Mouse (Mus musculus) heart, embryonic 12.5 days (tissue): ENCODE results near the gene Eya4. TPM values are rescaled to one million over a fixed set of nuclear protein-coding genes. Genes with fewer than 3 reads are reported as not detected.

Experiments
- ATAC-seq: fragments of 200-750 bp; cut with Nextera tagmentation; 2 replicates; pipeline ENCODE4 v1.8.0; 2017; ENCODE audit warnings: moderate TSS enrichment, moderate library complexity; ENCODE audit not compliant: insufficient number of reproducible peaks, low FRiP score
- H3K27ac ChIP-seq: fragments of 300-500 bp; sonication (generic); 2 replicates; pipeline ENCODE4 v1.5.1; 2016; ENCODE audit warnings: mild to moderate bottlenecking, moderate library complexity; ENCODE audit not compliant: poor library complexity, severe bottlenecking
- H3K27me3 ChIP-seq: fragments of 300-500 bp; sonication (generic); replicated peaks from 2 replicates; pipeline ENCODE4 v1.6.1; 2016; ENCODE audit warnings: mild to moderate bottlenecking, moderate library complexity
- H3K36me3 ChIP-seq: fragments of 300-500 bp; sonication (generic); 2 replicates; pipeline ENCODE4 v1.6.1; 2016; ENCODE audit warnings: mild to moderate bottlenecking, moderate library complexity
- H3K4me1 ChIP-seq: fragments of 300-500 bp; sonication (generic); replicated peaks from 2 replicates; pipeline ENCODE4 v1.6.1; 2016; ENCODE audit warnings: mild to moderate bottlenecking
- H3K4me2 ChIP-seq: fragments of 300-500 bp; sonication (generic); 2 replicates; pipeline ENCODE4 v1.6.1; 2016; ENCODE audit warnings: mild to moderate bottlenecking, moderate library complexity
- H3K4me3 ChIP-seq: fragments of 300-500 bp; sonication (generic); 2 replicates; pipeline ENCODE4 v1.5.1; 2016; ENCODE audit warnings: mild to moderate bottlenecking
- H3K9ac ChIP-seq: fragments of 300-500 bp; sonication (generic); 2 replicates; pipeline ENCODE4 v1.6.1; 2016; ENCODE audit warnings: mild to moderate bottlenecking, moderate library complexity
- H3K9me3 ChIP-seq: fragments of 300-500 bp; sonication (generic); replicated peaks from 2 replicates; pipeline ENCODE4 v1.6.1; 2016; ENCODE audit warnings: mild to moderate bottlenecking, moderate library complexity
- WGBS: fragments of 180-500 bp; shearing (Covaris S2); methylation state at CpG from one replicate; pipeline ENCODE4 v1.1.7; 2016; 5-methylcytosine and 5-hydroxymethylcytosine counted together
- polyA plus RNA-seq: library from polyadenylated mRNA; unstranded; fragments of >200 nt; fragmentation: Nextera tagmentation; extraction: Ambion mirVana; gene quantifications from 2 replicates; pipeline ENCODE4 v1.2.1, GENCODE M21; 2016

Gene Eya4
- polyA plus RNA-seq, 1 experiment from 2014 or later: 0.97 TPM

GRCm38 (mm10) chr10:23230863-23231262 is 119.7 kb downstream of the Eya4 start:
- no peaks in the 10 kb centered on the region for H3K4me1 ChIP-seq
- WGBS: 75% methylated on average over 5 of the region's 5 CpGs

DNA sequence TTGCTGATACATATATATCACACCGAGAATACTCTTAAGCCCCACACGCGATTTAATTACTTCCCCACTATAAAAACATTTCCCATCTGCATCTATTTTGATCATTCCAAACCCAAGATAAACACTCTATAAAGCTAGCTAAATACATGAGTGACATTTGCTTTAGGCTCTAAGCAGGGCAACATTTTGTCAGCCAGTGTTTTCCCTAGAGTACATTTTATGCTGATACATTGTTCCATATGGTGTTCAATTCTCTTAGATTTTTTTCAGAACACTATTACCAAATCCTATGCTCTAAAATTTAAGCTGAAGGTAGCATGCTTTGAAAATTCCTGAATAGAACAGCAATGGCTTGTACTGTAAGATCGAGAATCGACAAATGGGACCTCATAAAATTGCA is 127.2 kb downstream of the Eya4 start:
- ATAC-seq: no peak
- H3K9ac ChIP-seq: no peak overlapping the region
- no peaks in the 10 kb centered on the region for H3K27me3 ChIP-seq
- WGBS: 88% methylated on average over 5 of the region's 5 CpGs
- H3K27ac ChIP-seq: no peak overlapping the region
- H3K4me1 ChIP-seq: no peaks in the 10 kb centered on the region
- H3K9me3 ChIP-seq: no peaks in the 10 kb centered on the region
- H3K36me3 ChIP-seq: no peaks in the 10 kb centered on the region
- no peak overlapping the region for H3K4me2 ChIP-seq
- H3K4me3 ChIP-seq: no peak overlapping the region

More at GRCm38 (mm10) chr10:23230863-23231262, 119.7 kb downstream of the Eya4 start:
- H3K9me3 ChIP-seq: no peaks in the 10 kb centered on the region
- ATAC-seq: no peak
- H3K4me3 ChIP-seq: no peak overlapping the region
- no peak overlapping the region for H3K4me2 ChIP-seq
- no peak overlapping the region for H3K27ac ChIP-seq
- no peaks in the 10 kb centered on the region for H3K27me3 ChIP-seq
- H3K36me3 ChIP-seq: no peaks in the 10 kb centered on the region
- H3K9ac ChIP-seq: no peak overlapping the region

DNA sequence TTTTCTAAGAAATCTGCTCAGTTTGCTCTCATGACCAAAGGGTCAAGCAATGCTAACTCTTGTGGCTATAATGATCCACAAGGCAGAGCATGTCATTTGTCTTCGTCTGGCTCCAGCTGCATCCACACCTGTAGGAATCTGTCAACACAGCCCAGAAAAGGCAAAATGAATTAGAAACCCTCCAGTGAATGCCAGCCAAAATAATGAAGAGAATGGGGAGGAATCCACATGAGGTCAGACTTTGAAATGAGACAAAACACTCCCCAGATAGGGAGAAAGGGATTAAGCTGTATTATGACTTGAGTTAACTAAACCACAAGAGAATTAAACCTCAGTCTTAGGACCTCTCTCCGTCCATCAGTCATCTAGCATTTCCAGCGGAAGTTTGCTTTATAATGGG is 130.2 kb downstream of the Eya4 start:
- Histone ChIP-seq H3K4me1 (no peaks in the 10 kb centered on the region), H3K27me3 (no peaks in the 10 kb centered on the region), H3K27ac (no peak overlapping the region), H3K4me3 (no peak overlapping the region), H3K9ac (no peak overlapping the region), H3K9me3 (no peaks in the 10 kb centered on the region), H3K36me3 (no peaks in the 10 kb centered on the region), H3K4me2 (no peak overlapping the region)
- no peak for ATAC-seq
- 68% methylated on average over 3 of the region's 3 CpGs for WGBS

DNA sequence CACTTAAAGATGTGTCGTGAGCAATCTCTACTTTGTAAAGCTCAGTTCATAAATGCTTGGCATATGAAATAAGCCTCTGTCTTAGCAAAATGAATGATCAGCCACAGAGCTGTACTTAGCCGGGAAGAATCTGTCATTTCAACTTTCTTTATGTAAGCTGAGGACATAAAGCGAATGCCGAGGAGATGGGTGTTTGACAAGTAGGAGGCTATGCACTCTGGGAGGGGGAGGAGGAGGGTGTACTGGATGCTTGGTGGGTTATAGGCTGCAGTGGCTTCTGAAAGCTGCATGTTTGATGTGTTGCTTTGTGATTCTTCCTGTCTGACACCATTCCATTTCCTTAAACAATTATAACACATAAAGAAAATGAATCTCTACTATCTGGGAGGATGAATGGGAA is 133.8 kb downstream of the Eya4 start:
- Histone ChIP-seq H3K36me3 (no peaks in the 10 kb centered on the region), H3K4me3 (no peak overlapping the region), H3K4me2 (no peak overlapping the region), H3K4me1 (no peaks in the 10 kb centered on the region), H3K9me3 (no peaks in the 10 kb centered on the region), H3K27me3 (no peaks in the 10 kb centered on the region), H3K9ac (no peak overlapping the region), H3K27ac (no peak overlapping the region)
- 68% methylated on average over 4 of the region's 4 CpGs for whole genome bisulfite sequencing
- ATAC-seq: no peak

- Histone ChIP-seq H3K4me1 (no peaks in the 10 kb centered on the region), H3K9ac (no peak overlapping the region), H3K27me3 (no peaks in the 10 kb centered on the region), H3K36me3 (no peaks in the 10 kb centered on the region), H3K9me3 (no peaks in the 10 kb centered on the region), H3K4me3 (no peak overlapping the region), H3K4me2 (no peak overlapping the region), H3K27ac (no peak overlapping the region)
- no peak for ATAC-seq
- WGBS: 80% methylated on average over 2 of the region's 2 CpGs
Observed at GRCm38 (mm10) chr10:23211381-23211780, 139.2 kb downstream of the Eya4 start.

DNA sequence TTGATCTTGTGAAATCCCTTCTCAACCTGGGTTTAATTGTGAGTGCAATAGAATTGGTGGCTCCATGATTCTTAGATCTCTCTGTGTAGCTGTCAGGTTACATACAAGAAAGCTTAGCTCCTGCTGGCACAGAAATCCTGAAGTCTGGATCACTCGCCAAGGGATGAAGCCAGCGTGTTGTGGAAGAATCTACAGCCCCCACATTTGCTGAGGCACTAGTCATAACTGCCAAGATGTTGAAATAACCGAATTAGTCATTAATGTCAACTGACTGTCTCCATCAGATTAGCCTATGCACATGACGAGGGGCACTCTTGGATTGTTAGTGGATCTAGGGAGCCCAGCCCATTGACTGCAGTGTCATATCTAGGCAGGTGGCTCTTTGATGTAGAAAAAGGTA is 146.7 kb downstream of the Eya4 start:
- no peak overlapping the region for H3K4me2 ChIP-seq
- H3K4me3 ChIP-seq: no peak overlapping the region
- ATAC-seq: no peak
- 68% methylated on average over 4 of the region's 4 CpGs for WGBS
- no peaks in the 10 kb centered on the region for H3K4me1 ChIP-seq
- H3K36me3 ChIP-seq: no peaks in the 10 kb centered on the region
- no peaks in the 10 kb centered on the region for H3K9me3 ChIP-seq
- no peaks in the 10 kb centered on the region for H3K27me3 ChIP-seq
- H3K27ac ChIP-seq: no peak overlapping the region
- no peak overlapping the region for H3K9ac ChIP-seq

DNA sequence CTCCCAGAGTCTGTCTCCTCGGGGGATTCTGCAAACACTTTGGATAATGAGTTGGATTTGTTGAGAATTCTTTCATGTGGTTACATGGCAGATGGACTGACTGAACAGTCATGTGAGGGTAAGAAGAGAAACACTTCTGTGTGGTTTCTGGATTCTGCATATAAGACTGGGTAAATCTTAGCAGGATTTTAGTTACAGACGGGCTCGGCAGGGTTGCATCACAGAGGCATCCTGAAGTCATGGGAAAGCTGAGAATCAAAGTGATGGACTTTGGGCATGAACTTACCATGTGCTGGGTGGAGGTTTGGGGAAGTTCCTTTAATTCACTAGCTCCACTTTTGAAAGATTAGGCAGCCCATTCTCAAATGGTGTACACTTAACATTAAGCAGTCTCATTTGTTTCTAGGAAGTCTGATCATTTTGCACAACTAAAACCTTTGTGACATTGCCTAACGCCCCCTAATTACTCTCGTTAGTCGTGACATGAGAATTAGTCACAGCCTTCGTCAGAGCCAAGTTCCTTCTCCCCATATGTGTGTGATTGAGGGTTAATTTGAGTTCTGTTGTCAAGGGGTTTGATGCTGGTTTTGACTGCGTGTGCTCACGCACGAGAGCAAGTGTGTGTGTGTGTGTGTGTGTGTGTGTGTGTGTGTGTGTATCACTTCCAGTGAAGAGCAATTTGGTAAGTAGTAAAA is 147.3 kb downstream of the Eya4 start:
- Histone ChIP-seq H3K4me2 (no peak overlapping the region), H3K27me3 (no peaks in the 10 kb centered on the region), H3K4me3 (no peak overlapping the region), H3K36me3 (no peaks in the 10 kb centered on the region), H3K27ac (no peak overlapping the region), H3K9me3 (no peaks in the 10 kb centered on the region), H3K4me1 (no peaks in the 10 kb centered on the region), H3K9ac (no peak overlapping the region)
- 78% methylated on average over 10 of the region's 10 CpGs for WGBS
- no peak for ATAC-seq

DNA sequence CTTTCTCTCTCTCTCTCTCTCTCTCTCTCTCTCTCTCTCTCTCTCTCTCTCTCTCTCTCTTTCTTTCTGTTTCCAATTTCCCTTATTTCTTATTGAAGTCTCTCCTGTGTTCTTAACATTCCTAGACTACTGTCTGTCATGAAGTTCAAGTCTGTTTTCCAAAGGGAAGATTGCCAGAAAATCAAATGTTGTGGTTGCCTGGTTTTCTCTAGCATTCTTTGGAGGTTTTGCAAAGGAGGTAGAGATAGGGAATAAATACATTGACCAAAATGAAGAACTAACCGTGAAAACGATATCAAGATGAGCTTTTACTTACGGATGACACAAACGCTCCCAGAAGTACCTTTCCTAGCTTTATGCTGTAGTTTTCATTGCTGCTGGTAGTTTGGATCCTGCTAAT is 148.0 kb downstream of the Eya4 start:
- no peaks in the 10 kb centered on the region for H3K4me1 ChIP-seq
- no peaks in the 10 kb centered on the region for H3K27me3 ChIP-seq
- no peaks in the 10 kb centered on the region for H3K36me3 ChIP-seq
- H3K4me2 ChIP-seq: no peak overlapping the region
- WGBS: 74% methylated on average over 4 of the region's 4 CpGs
- ATAC-seq: no peak
- no peak overlapping the region for H3K27ac ChIP-seq
- no peak overlapping the region for H3K4me3 ChIP-seq
- no peak overlapping the region for H3K9ac ChIP-seq
- H3K9me3 ChIP-seq: no peaks in the 10 kb centered on the region

DNA sequence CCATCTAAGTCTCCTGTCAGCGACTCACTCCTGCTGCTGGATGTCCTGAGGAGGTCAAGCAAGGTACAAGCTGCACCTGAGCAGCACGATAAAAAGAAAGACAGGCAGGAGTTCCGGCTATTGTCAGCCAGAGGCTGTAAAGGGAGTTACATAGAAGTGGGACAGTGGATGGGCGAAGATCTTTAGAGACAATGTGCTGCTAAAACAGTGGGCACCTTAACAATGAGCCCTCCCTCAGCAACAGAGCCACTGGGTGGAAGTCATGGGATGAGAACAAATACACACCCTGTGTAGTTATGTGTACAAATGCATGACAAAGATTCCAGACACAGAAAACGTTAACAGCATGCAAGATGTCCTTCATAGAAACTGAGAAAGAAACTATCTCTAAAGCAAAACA is 152.3 kb downstream of the Eya4 start:
- H3K27me3 ChIP-seq: no peaks in the 10 kb centered on the region
- 62% methylated on average over 5 of the region's 5 CpGs for WGBS
- no peaks in the 10 kb centered on the region for H3K36me3 ChIP-seq
- H3K9me3 ChIP-seq: no peaks in the 10 kb centered on the region
- no peak overlapping the region for H3K4me3 ChIP-seq
- no peak for ATAC-seq
- H3K4me1 ChIP-seq: no peaks in the 10 kb centered on the region
- H3K9ac ChIP-seq: no peak overlapping the region
- no peak overlapping the region for H3K4me2 ChIP-seq
- no peak overlapping the region for H3K27ac ChIP-seq

DNA sequence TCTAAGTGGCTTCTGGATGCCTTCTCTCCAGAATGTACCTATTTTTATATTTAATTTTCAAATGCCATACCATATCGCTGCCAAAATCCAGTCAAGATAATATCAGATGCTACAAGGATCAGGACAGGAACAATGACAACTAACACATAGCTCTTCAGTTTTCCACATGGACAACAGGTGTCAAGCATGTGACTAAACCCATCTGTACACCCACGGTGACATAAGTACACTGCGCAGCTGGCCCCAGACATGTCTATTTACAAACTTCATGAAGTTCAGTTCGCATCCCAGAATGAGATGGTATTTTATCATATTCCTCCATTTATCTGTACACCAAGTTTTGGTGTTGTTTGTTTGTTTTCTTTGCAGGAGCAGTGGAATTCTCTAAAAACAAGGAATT is 154.2 kb downstream of the Eya4 start:
- Histone ChIP-seq H3K9ac (no peak overlapping the region), H3K9me3 (no peaks in the 10 kb centered on the region), H3K27ac (no peak overlapping the region), H3K4me2 (no peak overlapping the region), H3K4me1 (no peaks in the 10 kb centered on the region), H3K27me3 (no peaks in the 10 kb centered on the region), H3K36me3 (no peaks in the 10 kb centered on the region), H3K4me3 (no peak overlapping the region)
- no peak for ATAC-seq
- 86% methylated on average over 4 of the region's 4 CpGs for WGBS

GRCm38 (mm10) chr10:23195337-23195736 is 155.2 kb downstream of the Eya4 start:
- Histone ChIP-seq H3K27ac (no peak overlapping the region), H3K9ac (no peak overlapping the region), H3K4me1 (no peaks in the 10 kb centered on the region), H3K9me3 (no peaks in the 10 kb centered on the region), H3K4me2 (no peak overlapping the region), H3K36me3 (no peaks in the 10 kb centered on the region), H3K4me3 (no peak overlapping the region), H3K27me3 (no peaks in the 10 kb centered on the region)
- 61% methylated on average over 2 of the region's 2 CpGs for WGBS
- ATAC-seq: no peak

DNA sequence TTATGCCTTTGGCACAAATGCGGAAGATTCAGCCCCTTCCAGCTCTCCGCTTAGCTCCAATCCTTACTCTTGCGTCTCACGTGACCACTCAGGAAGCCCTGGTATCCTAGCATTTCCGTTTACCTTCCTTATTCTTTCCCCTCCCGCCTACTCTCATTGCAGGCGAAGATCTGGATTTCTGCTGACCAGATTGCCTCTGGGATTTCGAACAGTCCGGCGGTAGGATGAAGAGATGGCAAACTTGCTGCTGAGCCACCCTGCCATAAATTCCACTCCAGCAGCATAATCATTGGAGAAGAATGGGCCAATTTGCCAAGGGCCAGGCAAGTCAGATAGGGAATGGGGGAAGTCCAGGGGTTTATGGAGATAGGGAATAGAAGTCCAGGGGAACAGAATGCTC is 160.8 kb downstream of the Eya4 start:
- Histone ChIP-seq H3K9me3 (no peaks in the 10 kb centered on the region), H3K27me3 (no peaks in the 10 kb centered on the region), H3K4me3 (no peak overlapping the region), H3K27ac (no peak overlapping the region), H3K4me1 (no peaks in the 10 kb centered on the region), H3K4me2 (no peak overlapping the region), H3K9ac (no peak overlapping the region), H3K36me3 (no peaks in the 10 kb centered on the region)
- no peak for ATAC-seq
- 75% methylated on average over 10 of the region's 10 CpGs for WGBS
